Mouse (Mus musculus) central nervous system, embryonic 11.5 days (tissue): ENCODE results near the gene Slc8a3. TPM values are rescaled to one million over a fixed set of nuclear protein-coding genes. Genes with fewer than 3 reads are reported as not detected.

ENCODE experiments used
- polyA plus RNA-seq: library from polyadenylated mRNA; depleted of rRNA; stranded (reverse); fragments of >200 nt; gene quantifications from 2 replicates; pipeline ENCODE4 v1.2.3, GENCODE M21; 2012; rRNA removed

The Slc8a3 gene
- polyA plus RNA-seq = 1.7 and 1.8 TPM in 2 replicates

GRCm38 (mm10) chr12:81332875-81333421 is at the start of gene Slc8a3:
Slc8a3 (minus strand) TSS chr12:81333180.

GRCm38 (mm10) chr12:81379364-81379763 is 46.4 kb upstream of the Slc8a3 start, which contains the start of gene Gm4787:
Gm4787 (minus strand) TSS chr12:81379464.

Other genes starting within 250 kb of the Slc8a3 start
- 1.1 and 1.2 TPM in 2 replicates for gene Gm4787, start 46.3 kb upstream of the Slc8a3 start, polyA plus RNA-seq
- 1.3 TPM in 2 replicates for gene Adam4, start 88.8 kb upstream of the Slc8a3 start, polyA plus RNA-seq
- 77.5 and 83.4 TPM in 2 replicates for gene Cox16, start 151.9 kb upstream of the Slc8a3 start, polyA plus RNA-seq
- 22.5 and 29.1 TPM in 2 replicates for gene Gm20498, start 199.7 kb upstream of the Slc8a3 start, polyA plus RNA-seq
- 18.6 and 28.4 TPM in 2 replicates for gene Synj2bp, start 199.7 kb upstream of the Slc8a3 start, polyA plus RNA-seq
- 0.22 and 0.27 TPM in 2 replicates for gene Adam21, start 235.3 kb upstream of the Slc8a3 start, polyA plus RNA-seq